Mouse (Mus musculus): ENCODE data around the gene Rcl1.

DNA sequence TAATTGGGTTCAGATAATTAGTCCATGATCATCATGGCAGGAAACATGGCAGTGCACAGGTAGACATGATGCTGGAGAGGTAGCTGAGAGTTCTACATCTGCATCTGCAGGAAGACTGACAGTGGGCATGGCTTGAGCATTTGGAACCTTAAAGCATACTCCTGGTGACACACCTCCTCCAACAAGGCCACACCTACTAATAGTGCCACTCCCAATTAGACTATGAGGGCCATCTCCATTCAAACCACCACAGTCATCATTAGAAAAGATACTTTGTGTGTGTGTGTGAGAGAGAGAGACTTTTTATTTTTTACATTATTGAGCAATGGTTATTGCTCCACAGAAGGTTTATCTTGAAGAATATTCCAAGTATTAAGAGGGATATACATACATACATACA, 9.0 kb upstream of the Rcl1 start:
- no peak for TF ChIP-seq CTCF (IDR thresholded peaks at IDR 0.05; ENCODE audit: low read depth, low read length)
- TF ChIP-seq POLR2AphosphoS5 (IDR thresholded peaks at IDR 0.05; ENCODE audit: insufficient replicate concordance, low read depth, low read length) = no peak
- TF ChIP-seq GATA1 (IDR thresholded peaks at IDR 0.05; ENCODE audit: borderline replicate concordance, low read length) = no peak
- no peak for TF ChIP-seq TAL1 (conservative IDR thresholded peaks at IDR 0.05; ENCODE audit: low read depth, low read length)
- no peak for TF ChIP-seq GATA2 (IDR thresholded peaks at IDR 0.05; ENCODE audit: borderline replicate concordance, low read depth, low read length)
